Mouse (Mus musculus): Measurements from ENCODE around the gene Gm12845.
"Not testable (repeated sequence)": the region's sequence is repeated elsewhere in the genome, so short reads cannot be mapped to it uniquely, and the experiment has no call there.

Gene Gm12845

GRCm38 (mm10) chr4:117724112-117724511 lies at the start of gene Gm12845:
Gm12845 (plus strand) TSS chr4:117724412.
- DNase-seq (ENCODE audit: low spot score) = no peak

GRCm38 (mm10) chr4:117676903-117677302 lies 47.3 kb upstream of the Gm12845 start:
- peak; percentile 74 for DNase-seq (ENCODE audit: low spot score)

- no peak for DNase-seq (ENCODE audit: low spot score)
Measured at GRCm38 (mm10) chr4:117680963-117681362, 43.2 kb upstream of the Gm12845 start.

- peak; percentile 83 for DNase-seq (ENCODE audit: low spot score)
Measured at GRCm38 (mm10) chr4:117681931-117682461, 42.2 kb upstream of the Gm12845 start, which contains the start of gene Dmap1. Dmap1 (minus strand) TSS chr4:117682273.

GRCm38 (mm10) chr4:117682463-117682862 lies 41.7 kb upstream of the Gm12845 start:
- DNase-seq (ENCODE audit: low spot score) = no peak

GRCm38 (mm10) chr4:117683048-117683768 lies 41.0 kb upstream of the Gm12845 start:
- no peak for DNase-seq (ENCODE audit: low spot score)

GRCm38 (mm10) chr4:117686354-117686753 lies 37.9 kb upstream of the Gm12845 start:
- DNase-seq (ENCODE audit: low spot score) = no peak

GRCm38 (mm10) chr4:117705361-117705760 lies 18.9 kb upstream of the Gm12845 start:
- DNase-seq (ENCODE audit: low spot score) = peak; percentile 39

- DNase-seq (ENCODE audit: low spot score) = no peak
Measured at GRCm38 (mm10) chr4:117708780-117709550, 15.2 kb upstream of the Gm12845 start.

GRCm38 (mm10) chr4:117712314-117712713 lies 11.9 kb upstream of the Gm12845 start:
- DNase-seq (ENCODE audit: low spot score) = no peak

GRCm38 (mm10) chr4:117713303-117714098 lies 10.7 kb upstream of the Gm12845 start:
- DNase-seq (ENCODE audit: low spot score) = no peak

GRCm38 (mm10) chr4:117731926-117732325 lies 7.7 kb downstream of the Gm12845 start:
- no peak for DNase-seq (ENCODE audit: low spot score)

GRCm38 (mm10) chr4:117737559-117737958 lies 13.3 kb downstream of the Gm12845 start:
- DNase-seq (ENCODE audit: low spot score) = peak; percentile 7

- not testable (repeated sequence) for DNase-seq (ENCODE audit: low spot score)
Measured at GRCm38 (mm10) chr4:117752469-117752868, 28.3 kb downstream of the Gm12845 start.

- no peak for DNase-seq (ENCODE audit: low spot score)
Measured at GRCm38 (mm10) chr4:117760151-117760550, 35.9 kb downstream of the Gm12845 start.

- no peak for DNase-seq (ENCODE audit: low spot score)
Measured at GRCm38 (mm10) chr4:117765416-117765815, 41.2 kb downstream of the Gm12845 start, which contains the start of gene Klf17. Klf17 (minus strand) TSS chr4:117765648.

GRCm38 (mm10) chr4:117770935-117771334 lies 46.7 kb downstream of the Gm12845 start:
- peak; percentile 56 for DNase-seq (ENCODE audit: low spot score)

GRCm38 (mm10) chr4:117772960-117773359 lies 48.7 kb downstream of the Gm12845 start:
- no peak for DNase-seq (ENCODE audit: low spot score)
